Mouse (Mus musculus): ENCODE measurements around the gene Arid1b.

Arid1b gene

DNA sequence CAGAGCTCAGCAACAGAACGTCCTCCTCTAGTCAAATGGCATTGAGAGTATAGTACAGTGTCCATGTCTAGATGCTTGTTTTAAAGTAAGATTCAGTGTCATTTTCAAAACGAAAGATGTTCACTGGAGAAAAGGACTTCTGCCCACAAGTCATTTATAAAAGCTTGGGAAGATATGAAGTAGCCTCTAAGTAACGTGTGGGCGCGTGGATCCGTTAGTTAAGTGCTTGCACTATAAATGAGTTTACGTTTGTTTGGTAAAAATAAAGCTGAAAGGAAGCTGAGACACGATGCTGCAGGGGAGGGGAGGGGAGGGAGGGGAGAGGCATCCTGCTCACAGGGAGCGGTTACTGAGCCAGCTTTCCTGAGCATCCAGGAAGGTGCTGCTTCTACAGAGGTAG, 293.5 kb downstream of the Arid1b start:
- no peak for DNase-seq

DNA sequence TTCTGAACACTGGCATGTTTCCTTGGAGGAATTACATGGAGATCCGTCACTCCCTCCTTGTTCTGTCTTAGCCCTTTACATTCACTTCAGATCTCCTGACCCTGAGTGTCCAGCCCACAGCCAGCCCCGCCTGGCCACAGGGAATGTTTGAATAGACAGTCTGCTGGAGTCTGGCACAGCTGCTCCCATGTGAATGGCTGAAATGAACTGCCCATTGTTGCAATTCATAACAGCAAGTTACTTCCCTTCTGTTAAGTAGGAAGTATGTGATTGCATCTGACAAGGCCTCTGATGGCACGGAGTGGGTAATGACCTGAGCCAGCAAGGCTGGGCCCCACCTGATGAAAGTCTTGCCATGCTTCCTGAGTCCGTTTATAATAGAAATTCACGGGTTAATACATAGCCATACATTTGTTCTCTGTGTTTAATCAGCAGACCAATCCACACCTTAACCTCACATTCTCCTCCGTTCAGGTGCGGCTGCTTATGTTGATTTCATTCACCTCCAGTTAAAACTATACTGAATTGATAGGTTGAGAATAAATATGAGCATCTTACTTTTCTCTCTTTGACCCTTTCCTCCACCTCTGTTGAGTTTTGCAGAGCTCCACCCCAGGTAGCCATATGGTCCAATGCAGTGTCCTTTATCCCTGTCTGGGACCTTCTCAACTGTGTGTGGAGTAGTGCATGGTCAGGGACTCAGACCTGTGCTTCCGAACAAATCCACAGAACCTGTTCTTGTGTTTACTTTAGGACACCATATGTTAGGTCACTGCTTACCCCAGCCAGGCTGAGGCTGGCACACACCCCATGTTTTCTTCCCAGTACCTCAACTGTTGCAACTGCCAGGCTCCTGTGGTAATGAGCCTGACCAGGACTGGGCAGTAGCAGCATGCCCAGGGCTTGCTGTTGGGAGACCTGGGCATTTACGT, 299.8 kb downstream of the Arid1b start:
- peak; percentile 49 for DNase-seq

GRCm38 (mm10) chr17:5295086-5295947, 301.2 kb downstream of the Arid1b start:
- peak; percentile 84 for DNase-seq

GRCm38 (mm10) chr17:5295948-5296262, 301.8 kb downstream of the Arid1b start:
- DNase-seq, result no peak

DNA sequence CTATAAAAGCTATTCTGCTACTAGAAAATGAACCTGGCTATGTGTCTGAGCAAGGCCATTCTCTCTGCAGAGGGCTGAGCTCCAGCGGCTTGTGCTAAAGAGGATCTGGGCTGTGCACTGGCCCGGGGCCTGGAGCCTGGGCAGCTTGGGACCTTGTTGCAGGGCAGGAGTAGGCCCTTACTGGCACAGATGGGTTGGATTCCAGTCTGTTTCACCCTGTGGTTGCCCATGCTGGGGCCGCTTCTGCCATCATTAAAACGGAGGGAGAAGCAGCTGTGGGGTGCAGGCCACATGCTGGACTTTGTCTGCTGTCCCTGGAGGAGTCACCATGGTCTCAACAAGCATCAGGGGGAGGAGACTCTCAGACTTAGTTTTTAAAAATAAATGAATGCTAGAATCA, 303.4 kb downstream of the Arid1b start:
- DNase-seq, result no peak

GRCm38 (mm10) chr17:5297984-5298383, 303.9 kb downstream of the Arid1b start:
- no peak for DNase-seq

DNA sequence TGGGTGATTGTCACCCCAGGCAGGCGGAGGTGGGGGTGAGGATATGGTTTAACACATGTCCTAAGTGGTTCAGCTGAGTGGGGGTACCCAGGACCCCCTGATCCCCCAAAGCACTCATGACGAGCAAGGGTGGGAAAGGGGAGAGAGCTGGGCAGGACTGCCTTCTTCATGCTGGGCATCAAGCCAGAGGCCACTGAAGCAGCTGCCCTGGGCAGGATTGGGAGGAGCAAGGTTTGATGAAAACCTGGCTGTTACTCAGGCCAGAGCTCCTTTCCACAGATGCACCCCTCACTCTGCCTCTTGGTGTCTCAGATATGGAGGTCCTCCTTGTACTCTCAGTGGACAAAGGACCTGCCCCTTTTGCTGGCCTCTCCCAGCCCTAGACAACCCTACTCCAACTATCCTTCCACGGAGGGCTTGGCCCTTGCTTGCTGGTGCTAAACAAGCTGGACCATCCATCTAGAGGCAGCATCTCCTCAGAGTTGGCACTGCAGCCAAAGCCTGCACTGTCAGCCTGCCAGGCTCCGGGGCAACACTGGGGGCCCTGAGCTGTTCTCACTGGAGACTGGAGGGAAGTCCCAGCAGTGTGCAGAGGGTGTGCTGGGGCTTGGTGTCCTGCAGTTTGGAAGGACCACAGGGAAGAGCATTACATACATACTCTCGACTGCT, 304.9 kb downstream of the Arid1b start:
- no peak for DNase-seq

- peak; percentile 44 for DNase-seq
Measured at GRCm38 (mm10) chr17:5302971-5303746, 309.0 kb downstream of the Arid1b start.

- no peak for DNase-seq
Measured at GRCm38 (mm10) chr17:5305783-5306477, 311.8 kb downstream of the Arid1b start.

GRCm38 (mm10) chr17:5309930-5310329, 315.8 kb downstream of the Arid1b start:
- DNase-seq, result no peak

GRCm38 (mm10) chr17:5310425-5310888, 316.3 kb downstream of the Arid1b start:
- DNase-seq, result no peak

DNA sequence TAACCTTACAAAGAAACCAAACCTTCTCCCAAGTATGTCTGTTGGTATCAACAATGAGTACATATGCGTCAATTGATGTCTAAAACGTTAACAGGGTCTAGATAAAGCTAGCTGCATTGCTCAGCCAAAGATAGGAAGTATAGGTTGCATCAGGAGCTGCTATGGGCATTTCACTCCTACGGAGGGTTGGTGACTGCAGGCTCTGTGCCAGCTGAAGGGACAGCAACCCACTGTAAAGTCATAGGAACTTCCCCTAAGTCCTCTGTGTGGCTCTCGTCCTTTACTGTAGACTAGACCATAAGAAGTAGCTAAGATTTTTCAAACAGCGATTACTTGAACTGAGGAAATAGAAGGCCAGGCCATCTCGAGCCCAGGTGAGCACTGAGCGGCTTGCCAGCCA, 316.9 kb downstream of the Arid1b start:
- DNase-seq, result peak; percentile 50

- DNase-seq, result no peak
Measured at GRCm38 (mm10) chr17:5312307-5312706, 318.2 kb downstream of the Arid1b start.

DNA sequence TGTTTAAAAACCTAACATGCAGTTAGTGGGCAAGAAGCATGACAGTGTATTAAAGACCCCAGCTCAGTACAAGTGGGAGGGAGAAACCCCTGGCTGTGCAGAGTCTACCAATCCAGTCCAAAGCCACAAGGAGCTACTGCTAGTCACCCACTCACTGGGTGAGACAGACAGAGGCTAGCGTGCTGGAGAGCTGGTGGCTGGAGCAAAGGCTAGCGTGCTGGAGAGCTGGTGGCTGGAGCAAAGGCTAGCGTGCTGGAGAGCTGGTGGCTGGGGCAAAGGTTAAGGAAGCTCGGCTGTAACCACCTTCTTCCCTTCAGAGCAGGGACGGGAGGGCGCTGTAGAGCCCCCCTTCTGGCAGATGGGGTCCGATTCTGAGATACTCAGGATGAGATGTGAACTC, 320.6 kb downstream of the Arid1b start:
- DNase-seq, result peak; percentile 24

DNA sequence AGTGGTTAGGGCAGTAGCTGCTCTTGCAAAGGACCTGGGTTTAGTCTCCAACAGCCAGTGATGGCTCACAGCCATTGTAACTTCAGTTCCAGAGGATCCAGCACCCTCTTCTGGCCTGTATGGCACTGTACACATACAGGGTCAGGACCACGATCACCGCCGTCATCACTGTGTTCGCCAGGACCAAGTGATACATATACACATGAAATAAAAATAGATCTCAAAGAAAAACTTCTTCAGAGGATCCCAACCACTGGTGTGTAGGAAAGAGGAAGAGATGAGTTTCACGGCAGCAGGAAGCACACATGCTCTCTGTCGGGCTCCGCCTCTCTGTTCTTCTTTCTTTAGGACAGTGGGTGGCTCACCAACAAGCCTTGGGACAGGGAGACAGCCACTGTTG, 322.4 kb downstream of the Arid1b start:
- no peak for DNase-seq

DNA sequence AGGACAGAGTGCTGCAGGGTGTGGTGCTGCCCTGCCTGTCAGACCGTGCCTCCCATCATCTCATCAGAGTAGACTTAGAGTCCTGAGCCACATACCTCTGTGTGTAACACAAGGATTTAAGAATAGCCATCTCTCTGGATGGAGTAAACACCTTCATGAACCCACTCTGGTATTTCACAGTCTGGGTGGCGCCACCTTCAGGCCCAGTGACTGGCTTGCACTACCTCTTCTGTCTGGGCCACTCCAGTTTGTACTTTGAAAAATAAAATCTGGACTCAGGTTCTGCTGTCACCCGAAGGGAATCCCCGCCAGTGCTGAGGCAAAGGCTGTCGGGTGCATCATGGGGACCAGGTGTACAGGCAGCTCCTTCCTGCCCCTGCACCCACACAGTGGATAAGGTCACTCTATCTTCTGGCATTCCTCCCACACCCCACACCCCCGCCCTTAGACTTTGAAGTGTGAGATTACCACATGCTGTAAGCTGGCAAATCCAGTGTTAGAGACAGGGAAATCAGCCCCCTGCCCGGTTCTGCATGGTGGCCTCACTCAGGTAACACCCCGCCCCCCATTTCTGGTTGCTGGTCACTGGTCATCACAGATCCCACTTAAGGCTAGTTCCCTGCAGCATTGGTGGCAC, 327.6 kb downstream of the Arid1b start:
- peak; percentile 42 for DNase-seq

GRCm38 (mm10) chr17:5322594-5322993, 328.5 kb downstream of the Arid1b start:
- no peak for DNase-seq

GRCm38 (mm10) chr17:5323746-5324145, 329.6 kb downstream of the Arid1b start:
- DNase-seq, result no peak

GRCm38 (mm10) chr17:5324236-5324876, 330.2 kb downstream of the Arid1b start:
- peak; percentile 44 for DNase-seq

DNA sequence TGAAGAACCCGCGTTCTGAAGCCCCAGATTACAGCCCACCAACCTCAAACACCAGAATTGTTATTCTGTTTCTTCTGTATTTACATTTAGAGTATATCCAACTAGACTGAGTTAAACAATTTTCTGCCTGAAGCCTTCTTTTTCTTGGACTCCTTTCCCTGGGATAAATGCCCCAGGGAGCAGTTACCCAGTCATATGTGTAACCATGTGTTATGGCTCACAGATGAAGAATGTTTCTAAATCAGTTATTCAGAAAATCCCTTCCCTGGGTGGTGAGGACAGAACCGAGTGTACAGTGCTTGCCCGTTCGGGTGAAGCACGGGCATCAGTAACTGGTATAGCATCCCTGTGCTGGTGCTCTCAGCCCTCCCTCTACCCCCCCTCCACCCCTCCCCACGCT, 332.6 kb downstream of the Arid1b start:
- no peak for DNase-seq
